Mouse (Mus musculus) megakaryocyte, adult 5-6 weeks (primary cell): ENCODE data around the gene Spata1. TPM values are rescaled to one million over a fixed set of nuclear protein-coding genes. Genes with fewer than 3 reads are reported as not detected.

Experiments
- ATAC-seq: 2 replicates; pipeline ENCODE4 v1.8.0; 2016; ENCODE audit warnings: mild to moderate bottlenecking, inconsistent platforms; ENCODE audit not compliant: poor library complexity, severe bottlenecking
- total RNA-seq, 2 experiments: library from RNA; stranded (forward) in 1 of 2; stranded (reverse) in 1 of 2; fragments of 153-499, 151-499 nt in 1 of 2; fragments of 221-1000, 200-1000 nt in 1 of 2; gene quantifications; 2 replicates each; pipeline versions ENCODE4 v1.2.3 to v1.2.4; 2015 to 2017

Spata1 gene
- total RNA-seq, 2 experiments from 2014 or later = 12.8 to 16.1 TPM

DNA sequence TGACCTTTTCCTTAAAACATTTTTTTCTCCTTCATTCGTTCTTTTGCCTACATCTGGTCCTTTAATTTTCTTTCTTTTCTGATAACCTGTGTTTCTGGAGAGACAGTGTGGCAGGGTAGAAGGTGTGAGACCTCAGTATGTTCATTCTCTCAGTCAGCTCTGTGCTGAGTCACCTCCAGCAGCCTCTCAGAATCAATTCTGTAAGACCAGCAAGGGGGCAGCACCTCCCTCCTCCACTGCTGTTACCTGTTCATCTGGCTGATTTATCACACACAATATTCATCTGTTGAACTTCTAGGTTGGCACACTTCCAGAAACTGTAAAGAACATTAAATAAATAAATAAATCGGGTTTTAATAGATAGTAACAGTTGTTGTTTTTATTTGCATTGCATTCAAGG is 36.6 kb downstream of the Spata1 start:
- no peak for ATAC-seq

DNA sequence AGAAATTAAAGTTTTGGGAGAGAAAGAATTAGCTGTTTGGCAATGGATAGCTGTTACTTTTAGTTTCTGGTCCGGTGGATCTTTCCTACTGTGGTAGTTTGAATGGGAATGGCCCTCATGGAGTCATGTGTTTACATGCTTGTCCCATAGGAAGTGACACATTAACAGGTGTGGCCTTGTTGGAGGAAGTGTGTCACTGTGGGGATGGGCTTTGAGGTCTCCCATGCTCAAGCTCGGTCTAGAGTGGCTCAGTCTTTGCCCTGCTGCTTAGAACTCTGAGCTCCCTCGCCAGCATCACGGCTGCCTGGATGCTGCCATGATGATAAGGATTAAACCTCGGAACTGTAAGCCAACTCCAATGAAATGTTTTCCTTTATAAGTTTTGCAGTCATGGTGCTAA is 48.2 kb downstream of the Spata1 start:
- peak; percentile 5; the same call in 1 of the 2 replicates for ATAC-seq

DNA sequence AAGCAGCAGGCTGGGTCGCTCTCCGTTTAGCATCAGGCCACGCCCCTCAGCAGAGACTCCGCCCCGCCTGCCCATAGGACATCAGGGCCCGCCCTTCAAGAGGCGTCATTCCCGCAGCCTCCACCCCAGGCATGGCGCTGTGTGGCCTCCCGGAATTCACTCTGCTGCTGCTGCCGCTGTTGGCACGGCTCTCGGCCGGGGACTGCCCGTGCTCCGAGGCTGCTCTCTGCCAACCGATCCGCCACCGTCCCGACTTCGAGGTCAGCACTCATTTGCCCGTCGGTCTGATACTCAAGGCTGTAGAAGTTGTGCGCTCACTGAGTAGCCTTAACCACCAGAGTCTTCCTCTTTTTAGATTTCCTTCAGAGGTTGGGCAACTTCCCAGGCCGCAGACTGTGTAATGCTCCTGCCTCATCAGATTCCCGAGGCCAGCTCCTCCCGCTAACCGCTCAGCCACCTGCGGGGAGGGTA is 49.1 kb downstream of the Spata1 start:
- peak; percentile 89 for ATAC-seq

DNA sequence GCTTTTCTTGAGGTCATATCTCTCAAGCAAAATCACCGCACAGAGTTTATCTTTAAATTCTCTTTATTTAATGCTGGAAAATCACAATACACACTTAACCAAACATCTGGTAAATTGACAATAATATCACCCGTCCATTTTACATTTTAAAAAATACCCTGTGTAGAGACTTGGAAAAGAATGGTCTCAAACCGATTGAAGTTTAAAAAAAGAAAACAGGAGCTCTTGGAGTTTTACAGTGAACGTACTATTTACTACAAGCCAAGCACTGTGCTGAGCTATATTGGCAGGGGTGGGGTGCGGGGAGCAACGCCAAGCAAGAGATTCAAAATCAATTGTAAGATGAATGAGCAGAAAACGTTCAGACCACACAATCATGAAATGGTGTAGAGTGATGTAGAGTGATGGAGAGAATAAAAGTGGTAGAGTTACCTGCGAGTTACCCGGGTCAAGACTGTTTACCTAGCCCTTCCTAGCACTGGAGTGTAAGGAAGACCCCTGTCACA is 49.8 kb downstream of the Spata1 start, which contains the start of gene Ctbs:
Gene Ctbs (plus strand): TSS at position 51 of the 506 bp plus-strand sequence.
- no peak for ATAC-seq

DNA sequence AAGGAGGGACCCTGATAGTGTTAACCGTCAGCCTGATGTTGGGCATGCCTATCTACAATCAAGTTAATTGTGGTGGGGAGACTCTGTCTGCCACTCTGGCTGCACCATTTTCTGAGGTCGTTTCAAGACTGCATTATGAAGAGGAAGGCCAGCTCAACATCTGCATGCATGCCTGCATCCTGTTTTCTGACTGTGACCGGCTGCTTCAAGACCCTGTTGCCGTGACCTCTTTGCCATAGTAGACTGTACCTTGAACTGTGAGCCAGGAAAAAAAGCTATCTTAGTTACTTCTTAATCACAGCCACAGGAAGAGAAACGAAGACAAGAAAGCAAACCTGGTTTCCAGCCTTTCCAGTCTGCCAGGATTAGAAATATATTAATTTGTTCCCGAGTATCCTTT is 50.6 kb downstream of the Spata1 start:
- no peak for ATAC-seq

DNA sequence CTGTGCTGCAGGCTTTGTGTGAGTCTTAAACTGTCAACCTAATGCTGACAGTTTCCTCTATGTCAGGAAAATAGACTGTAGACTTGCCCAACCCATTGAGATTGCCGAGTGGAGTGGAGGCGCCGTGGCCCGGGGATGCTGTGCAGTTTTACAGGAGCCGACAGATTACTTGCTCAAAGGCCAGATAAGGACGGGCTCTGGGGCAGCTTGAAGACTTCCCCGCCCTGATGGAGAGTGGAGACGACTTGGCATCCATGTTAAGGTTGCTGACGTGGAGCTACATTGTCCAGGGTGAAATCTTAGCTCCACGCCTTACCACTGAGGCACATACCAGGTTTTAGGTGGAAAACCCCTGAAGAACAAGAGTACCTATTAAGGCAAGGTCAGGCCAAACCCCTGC is 51.2 kb downstream of the Spata1 start:
- ATAC-seq = no peak

DNA sequence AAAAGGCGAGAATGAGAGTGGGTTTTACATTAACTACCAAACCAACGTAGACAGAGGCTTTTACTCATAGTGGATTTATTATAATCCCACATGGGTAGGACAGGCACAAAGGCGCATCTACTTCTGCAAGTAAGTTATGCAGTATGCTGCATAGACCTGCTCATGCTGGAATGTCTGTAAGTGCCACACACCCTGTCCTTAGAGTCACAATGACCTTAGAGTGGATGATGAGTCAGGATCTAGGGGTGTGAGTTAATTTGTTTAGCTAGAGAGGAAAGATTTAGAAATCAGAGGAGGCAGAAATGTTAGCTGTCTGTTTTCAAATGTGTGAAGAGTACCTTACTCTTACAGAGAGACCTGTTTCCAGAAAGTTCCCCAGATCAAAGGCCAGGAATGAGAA is 52.0 kb downstream of the Spata1 start:
- no peak for ATAC-seq

DNA sequence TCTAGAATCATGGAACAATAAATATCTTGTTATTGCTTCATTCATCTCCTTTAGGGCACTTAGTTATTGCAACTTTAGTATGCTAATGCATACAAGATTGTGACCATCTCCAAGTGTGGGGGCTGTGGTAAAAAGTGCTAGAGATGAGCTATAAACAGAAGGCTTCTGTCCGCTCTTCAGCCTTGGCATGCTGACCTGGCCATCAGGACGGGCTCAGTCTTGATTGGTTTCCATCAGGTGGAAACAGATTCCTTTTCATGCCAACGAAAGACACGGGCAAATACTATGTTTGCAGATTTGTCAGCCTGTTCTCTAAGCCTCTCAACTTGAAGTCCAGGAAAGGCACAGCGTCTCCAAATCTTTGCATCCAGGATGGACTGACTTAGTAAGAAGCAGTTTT is 52.4 kb downstream of the Spata1 start:
- no peak for ATAC-seq

DNA sequence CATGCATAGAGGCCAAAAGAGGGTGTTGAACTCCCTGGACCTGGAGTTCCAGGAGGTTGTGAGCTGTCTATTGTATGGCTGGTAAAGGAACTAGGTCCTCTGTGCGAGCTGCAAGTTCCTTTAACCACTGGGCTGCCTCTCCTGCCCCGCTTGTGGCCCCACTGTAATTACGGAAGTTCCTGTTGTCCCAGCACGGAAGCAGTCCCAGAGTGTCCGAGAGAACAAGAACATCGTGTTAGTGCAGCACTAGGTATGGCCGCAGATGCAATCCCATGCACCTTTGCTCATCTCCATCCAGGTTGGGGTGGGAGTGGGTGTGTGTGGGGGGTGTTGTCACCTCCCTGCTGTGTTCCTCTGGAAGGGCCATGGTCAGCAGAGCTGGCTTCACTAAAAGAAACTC is 54.7 kb downstream of the Spata1 start:
- ATAC-seq = peak; percentile 90

DNA sequence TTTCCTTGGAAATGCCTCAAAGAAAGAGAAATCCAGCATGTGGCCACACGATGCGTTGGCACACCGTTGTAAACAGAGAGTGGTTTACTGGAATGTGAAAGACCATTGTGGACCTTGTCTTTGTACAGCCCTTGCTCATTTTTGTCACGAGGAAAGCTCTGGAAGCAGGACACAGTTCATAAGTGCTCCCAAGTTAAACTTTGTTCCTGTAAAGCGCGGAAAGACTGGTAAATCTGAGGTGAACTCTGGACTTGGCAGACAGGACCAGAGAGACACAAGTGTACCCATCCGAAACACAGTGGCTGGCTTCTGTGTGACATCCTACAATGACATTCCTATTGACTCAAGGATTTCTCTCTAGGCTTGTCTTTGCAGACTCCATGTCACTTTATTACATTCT is 56.2 kb downstream of the Spata1 start:
- no peak for ATAC-seq

DNA sequence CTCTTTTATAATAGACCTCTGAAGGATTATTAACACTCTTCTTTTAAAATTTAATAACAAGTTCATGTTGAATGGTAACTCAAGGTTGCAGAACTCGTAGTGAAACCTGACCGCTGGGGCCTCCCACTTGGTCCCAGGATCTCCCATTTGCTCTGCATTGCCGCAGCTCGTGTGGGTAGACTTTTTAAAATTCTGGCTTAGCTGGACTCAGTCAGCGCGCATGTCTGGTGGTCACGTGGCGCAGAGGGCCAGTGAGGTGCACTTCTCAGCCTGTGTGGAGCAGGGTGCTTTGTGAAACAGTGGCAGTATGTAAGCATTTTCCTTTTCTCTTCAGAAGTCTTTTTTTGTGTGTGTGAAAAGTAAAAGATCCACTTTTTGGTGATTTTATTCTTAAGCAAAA is 56.6 kb downstream of the Spata1 start:
- no peak for ATAC-seq

DNA sequence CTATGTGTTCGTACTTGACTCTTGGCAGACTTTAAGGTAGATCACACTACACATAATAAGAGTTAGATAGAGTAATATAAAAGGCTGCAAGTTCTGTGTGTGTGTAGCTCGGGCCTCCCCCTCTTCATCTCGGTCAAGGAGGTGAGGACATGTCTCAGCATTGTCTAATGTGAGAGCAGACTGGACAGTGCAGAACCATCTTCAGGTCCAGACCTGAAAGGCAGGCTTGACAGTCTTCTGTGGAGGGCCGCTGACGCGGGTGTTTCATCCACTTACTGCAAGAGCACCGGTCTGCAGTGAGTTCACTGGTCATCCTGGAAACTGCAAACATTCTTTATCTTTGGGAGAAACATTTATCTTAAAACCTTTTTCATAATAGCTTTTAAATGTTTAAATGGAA is 57.1 kb downstream of the Spata1 start:
- no peak for ATAC-seq

DNA sequence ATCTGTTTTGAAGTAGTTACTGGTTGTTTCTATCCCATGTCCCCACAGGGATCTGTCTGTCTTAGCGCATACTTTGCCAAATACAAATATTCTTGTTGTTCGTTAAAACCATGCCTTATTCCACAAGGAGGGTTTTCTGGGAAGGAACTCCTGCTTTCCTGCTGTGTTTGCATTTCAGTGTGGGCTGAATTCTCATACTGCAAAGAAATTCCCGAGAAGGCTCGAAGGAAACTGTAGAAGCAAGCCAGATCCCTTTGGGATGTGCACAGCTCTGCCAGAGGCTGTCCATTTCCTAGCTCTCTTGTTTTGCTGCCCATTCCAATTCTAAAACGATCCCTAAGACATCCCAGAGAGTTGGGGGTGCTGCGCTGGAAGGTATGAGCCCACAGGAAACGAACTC is 59.1 kb downstream of the Spata1 start:
- no peak for ATAC-seq

DNA sequence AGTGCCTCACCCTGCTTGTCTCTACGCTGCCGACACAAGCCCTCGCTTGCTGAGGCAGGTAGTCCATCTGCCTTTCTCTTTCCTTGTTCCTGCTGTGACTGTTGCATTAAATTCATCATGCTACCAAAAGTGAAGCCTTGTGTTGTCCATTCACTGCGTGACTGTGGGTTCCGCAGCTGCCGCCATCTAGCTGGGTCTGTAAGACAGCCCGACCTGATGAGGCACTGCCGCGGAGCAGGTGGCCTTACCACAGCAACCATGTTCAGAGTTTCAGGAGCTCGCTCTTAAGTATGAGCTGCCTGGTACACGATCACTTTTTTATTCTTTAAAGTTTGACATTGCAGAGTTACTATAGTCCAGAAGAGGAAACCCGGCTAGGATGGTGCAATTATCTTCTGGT is 59.5 kb downstream of the Spata1 start:
- ATAC-seq = no peak

DNA sequence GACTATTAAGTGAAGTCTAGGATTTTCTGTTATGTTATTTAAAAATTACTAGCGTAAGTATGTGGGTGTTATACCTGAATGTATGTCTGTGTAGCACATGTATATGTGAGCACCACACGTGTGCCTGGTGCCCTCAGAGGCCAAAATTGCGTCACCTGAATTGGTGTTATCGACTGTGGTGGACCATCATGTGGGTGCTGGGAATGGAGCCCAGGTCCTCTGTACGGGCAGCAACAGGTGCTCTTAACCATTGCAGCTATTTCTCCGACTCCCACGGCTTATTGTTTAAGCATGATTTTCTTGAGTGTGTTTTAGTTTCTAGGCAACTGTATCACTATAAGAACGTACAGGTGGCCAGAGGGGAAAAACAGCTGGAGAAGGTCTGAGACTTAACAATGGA is 63.4 kb downstream of the Spata1 start:
- ATAC-seq = no peak

DNA sequence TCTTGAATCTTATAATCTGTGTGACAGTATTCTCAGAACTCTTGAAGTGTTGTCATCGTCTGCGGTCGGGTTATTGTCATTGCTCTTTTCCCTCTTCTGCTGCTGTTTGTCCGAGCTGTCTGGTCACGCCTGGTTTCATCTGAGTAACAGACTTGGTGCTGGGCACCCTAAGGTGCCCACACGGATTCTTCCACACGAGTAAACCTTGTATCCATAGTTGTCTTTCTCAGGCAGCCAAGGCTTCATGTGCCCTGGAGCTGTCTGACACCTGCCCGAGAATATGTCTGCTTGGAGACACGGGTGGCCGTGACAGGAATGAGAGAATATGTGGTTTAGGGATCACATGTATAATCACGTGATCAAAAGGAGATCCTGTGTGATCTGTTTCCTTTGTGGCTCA is 64.0 kb downstream of the Spata1 start:
- ATAC-seq = no peak

DNA sequence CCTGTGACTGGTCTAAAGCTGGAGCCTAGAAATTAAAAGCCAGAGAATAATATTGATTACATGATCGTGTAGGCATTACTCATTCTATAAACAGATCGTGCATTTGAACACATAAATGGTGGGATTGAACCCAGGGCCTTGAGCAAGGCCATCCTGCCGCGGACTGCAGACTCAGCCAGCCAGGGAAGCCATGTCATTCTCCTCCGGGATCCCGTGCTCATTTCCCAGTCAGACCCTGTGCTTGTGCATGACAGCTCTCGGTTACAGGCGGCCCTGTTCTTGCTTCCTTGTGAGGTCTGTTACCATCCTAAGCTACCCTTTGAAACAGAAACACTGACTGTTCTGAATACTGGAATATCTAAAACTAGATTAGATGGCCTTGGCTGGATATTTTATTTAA is 64.9 kb downstream of the Spata1 start:
- no peak for ATAC-seq

DNA sequence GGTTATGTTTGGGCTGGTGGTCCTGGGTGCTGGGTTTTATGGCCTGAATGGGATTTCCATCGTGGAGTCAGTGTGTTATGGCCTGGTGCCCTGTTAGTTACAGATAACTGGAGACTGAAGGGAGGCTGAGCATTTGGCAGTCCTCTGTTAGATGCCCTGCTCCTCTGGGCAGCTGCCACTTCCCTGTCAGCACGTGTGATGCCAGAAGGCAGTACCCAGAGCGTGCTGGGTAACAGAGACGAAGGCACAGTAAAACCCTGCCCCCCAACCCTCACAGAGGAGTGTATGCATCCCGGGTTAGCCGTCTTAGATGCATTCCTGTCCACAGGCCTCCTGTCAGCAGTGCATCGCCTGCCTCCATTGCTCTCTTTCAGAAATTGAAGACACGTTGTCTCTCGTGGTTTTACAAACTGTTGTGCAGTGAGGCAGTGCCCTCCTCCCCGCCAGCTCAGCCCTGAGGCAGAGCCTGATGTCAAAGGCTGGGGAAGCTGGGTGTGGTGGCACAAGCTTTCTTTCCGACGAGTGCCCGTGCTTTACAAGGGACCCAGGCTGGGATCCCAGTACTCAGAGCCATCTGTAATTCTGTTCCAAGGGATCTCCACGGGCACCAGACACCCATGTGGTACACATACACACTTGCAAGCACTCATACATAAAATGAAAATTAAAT is 65.7 kb downstream of the Spata1 start:
- no peak for ATAC-seq

DNA sequence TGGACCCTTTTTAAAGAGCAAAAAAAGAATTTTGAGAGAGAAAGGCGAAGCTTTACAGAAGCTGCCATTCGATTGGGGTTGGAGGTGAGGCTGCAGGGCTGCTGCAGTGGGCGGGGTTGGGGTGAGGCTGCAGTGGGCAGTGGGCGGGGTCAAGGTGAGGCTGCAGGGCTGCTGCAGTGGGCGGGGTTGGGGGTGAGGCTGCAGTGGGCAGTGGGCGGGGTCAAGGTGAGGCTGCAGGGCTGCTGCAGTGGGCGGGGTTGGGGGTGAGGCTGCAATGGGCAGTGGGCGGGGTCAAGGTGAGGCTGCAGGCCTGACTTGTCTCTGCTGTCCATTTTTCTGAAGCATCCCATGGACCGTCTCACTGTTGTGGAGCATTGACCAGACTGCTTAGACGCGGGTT is 66.5 kb downstream of the Spata1 start:
- ATAC-seq = peak; percentile 25; the same call in 1 of the 2 replicates

DNA sequence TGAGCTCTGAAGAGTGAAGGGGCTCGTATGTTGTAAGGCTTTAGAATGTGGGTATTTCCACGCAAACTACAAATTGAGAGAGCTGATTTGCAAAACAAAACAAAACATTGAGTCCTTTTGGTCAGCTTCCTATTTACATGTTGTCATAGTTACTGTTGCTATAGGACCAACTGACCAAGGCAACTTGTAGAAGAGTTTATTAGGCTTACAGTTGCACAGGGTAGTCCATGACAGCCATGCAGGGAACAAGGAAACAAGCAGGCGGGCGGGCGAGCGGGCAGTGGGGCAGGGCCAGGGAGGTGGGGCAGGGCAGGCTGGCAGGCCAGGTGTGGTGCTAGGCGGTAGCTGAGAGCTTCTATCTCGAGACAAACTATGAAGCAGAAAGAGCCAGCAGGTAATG is 73.1 kb downstream of the Spata1 start:
- no peak for ATAC-seq

DNA sequence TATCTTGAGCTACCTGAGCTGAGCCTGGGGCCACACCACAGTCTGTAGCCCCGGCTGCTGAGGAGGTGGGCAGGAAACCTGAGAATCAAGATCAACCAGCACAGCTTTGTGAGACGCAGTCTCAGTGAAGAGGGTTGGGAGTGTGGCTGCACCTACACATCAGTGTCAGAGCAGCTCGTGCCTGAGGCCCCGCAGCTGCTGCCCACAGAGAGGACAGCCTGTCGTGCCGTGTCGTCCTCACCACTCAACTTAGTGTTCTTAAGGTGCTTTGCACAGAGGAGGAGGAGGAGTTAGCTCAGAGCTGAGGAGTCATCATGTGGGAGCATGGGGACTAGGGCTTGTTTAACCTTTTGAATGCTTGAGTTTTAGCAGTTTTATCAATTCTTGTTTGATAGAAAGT is 73.7 kb downstream of the Spata1 start:
- ATAC-seq = no peak

DNA sequence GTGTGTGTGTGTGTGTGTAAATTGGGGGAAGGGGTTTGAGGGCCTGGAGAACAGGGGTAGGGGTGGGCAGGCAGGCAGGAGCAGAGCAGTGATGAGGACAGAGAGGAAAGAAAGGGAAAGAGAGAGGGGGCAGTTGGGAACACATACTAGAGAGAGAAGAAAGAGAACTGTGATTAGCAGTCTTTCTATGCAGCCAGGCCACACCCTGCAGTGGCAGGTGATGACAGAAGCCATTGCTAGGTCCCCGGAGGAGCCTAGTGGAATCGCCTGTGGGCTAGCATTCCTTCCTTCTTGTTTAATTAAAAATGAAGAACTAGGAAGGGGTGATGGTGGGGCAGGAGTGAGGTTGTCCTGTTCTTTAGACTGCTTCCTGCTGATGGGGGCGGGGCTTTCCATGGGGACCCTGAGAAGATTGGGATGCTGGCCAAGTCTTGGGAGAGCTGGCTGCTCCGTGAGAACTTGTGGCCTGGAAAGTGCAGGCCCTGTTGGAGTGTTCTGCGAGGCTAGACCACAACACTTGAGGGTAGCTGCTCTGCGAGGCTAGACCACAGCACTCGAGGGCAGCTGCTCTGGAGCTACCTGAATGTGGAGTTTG is 75.2 kb downstream of the Spata1 start:
- no peak for ATAC-seq

DNA sequence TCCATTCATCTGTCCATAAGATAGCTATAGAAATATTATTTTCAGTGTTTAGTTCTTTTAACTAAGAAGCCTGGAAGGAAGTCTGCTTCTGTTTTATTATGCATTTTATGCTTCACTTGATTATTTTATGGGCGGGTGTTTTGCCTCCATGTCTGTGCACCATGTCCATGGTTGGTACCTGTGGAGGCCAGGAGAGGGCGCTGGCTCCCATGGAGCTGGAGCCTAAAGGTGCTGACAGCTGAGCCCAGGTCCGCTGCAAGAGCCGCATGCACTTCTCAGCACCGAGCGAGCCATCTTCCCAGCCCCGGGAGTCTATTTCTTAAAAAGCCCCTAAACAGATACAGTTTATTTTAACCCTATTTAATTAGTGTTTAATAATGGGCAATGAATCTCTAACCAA is 75.8 kb downstream of the Spata1 start:
- peak; percentile 38; the same call in 1 of the 2 replicates for ATAC-seq
